Mouse (Mus musculus) bone marrow, adult 2 months (tissue): Measurements from ENCODE around the gene Pdcl2. TPM values are rescaled to one million over a fixed set of nuclear protein-coding genes. Genes with fewer than 3 reads are reported as not detected.

Experiments used
- H3K27ac ChIP-seq: fragments of 200-500 bp; 2 replicates; pipeline ENCODE4 v1.5.1; 2012; ENCODE audit warnings: low read depth, mild to moderate bottlenecking, control low read depth, inconsistent platforms, low read length; ENCODE audit not compliant: control insufficient read depth, poor library complexity, insufficient read depth
- H3K4me1 ChIP-seq: fragments of 200-500 bp; 2 replicates; pipeline ENCODE4 v1.6.1; 2011; ENCODE audit warnings: low read length; ENCODE audit not compliant: control insufficient read depth, insufficient read depth
- H3K4me3 ChIP-seq: fragments of 200-500 bp; replicated peaks from 2 replicates; pipeline ENCODE3; 2011; ENCODE audit warnings: mild to moderate bottlenecking, low read depth, low read length, control low read depth; ENCODE audit not compliant: control insufficient read depth
- CTCF ChIP-seq: fragments of 200-500 bp; IDR thresholded peaks from 2 replicates; pipeline ENCODE4 v1.5.1; 2011; ENCODE audit warnings: low read length, control low read depth; ENCODE audit not compliant: control insufficient read depth, insufficient read depth
- POLR2A ChIP-seq: fragments of 200-500 bp; IDR thresholded peaks from 2 replicates; pipeline ENCODE4 v1.6.1; 2011; ENCODE audit warnings: low read depth, mild to moderate bottlenecking, control low read depth, low read length, borderline replicate concordance; ENCODE audit not compliant: control insufficient read depth
- WGBS: fragments of 180-500 bp; shearing (Covaris S2); methylation state at CpG from one replicate; pipeline ENCODE4 v1.1.7; 2018; 5-methylcytosine and 5-hydroxymethylcytosine counted together
- polyA plus RNA-seq: library from polyadenylated mRNA; stranded (reverse); fragments of >200 nt; gene quantifications from 2 replicates; pipeline ENCODE4 v1.2.4, GENCODE M21; 2011; ENCODE audit warnings: low replicate concordance; ENCODE audit not compliant: missing spikeins, insufficient read depth, insufficient read length

Gene Pdcl2
- polyA plus RNA-seq, 1 experiment = not detected

DNA sequence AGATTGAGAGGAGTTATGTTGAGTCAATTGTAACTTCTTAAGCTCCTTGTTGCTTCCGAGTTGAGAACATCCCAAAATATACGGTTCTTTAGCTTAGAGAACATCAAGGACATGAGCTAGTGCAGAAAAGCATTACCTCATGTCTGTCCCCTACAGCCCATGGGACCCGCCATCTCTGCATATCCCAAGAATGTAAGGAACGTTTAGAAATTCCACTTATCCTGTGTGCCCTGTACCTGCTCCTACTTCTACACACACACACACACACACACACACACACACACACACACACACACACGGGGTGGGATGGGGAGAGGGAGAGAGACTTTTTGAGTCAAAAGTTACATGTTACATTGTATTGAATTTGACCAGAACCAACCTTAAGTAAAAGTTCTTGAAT, 20.6 kb upstream of the Pdcl2 start:
- no peak overlapping the region for H3K27ac ChIP-seq
- WGBS = 80% methylated on average over 5 of the region's 5 CpGs
- TF ChIP-seq CTCF (no peak), POLR2A (no peak)
- H3K4me1 ChIP-seq = no peaks in the 10 kb centered on the region
- H3K4me3 ChIP-seq = no peak overlapping the region

GRCm38 (mm10) chr5:76346137-76346536, 15.2 kb upstream of the Pdcl2 start:
- H3K4me3 ChIP-seq = no peak overlapping the region
- WGBS = 65% methylated on average over 2 of the region's 2 CpGs
- H3K4me1 ChIP-seq = no peaks in the 10 kb centered on the region
- no peak overlapping the region for H3K27ac ChIP-seq
- TF ChIP-seq POLR2A (no peak), CTCF (no peak)

GRCm38 (mm10) chr5:76340931-76341330, 10.0 kb upstream of the Pdcl2 start:
- Histone ChIP-seq H3K4me1 (no peaks in the 10 kb centered on the region), H3K27ac (no peak overlapping the region), H3K4me3 (no peak overlapping the region)
- TF ChIP-seq CTCF (no peak), POLR2A (no peak)
- 80% methylated on average over 2 of the region's 2 CpGs for WGBS

DNA sequence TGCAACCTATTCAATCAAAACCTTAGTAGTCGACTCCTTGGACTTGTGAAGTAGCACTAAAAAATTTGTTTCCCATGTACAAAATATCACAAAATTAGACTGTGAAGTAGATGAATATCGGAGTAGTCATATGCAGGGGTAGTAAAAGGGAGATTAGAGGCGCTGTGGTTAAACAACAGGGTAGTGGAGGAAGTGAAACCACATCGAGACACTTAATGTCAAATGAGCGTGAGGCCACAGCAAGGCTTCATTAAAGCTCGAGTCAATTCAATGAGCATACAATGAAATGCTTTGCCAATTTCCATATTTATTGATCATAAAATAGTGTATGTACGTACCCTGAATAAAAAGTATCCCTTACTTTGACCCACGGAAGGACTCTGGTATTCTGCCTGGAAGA, 6.1 kb upstream of the Pdcl2 start:
- no peak overlapping the region for H3K4me3 ChIP-seq
- TF ChIP-seq POLR2A (no peak), CTCF (no peak)
- 21% methylated on average over 8 of the region's 8 CpGs for WGBS
- no peaks in the 10 kb centered on the region for H3K4me1 ChIP-seq
- H3K27ac ChIP-seq = no peak overlapping the region

- Histone ChIP-seq H3K27ac (no peak overlapping the region), H3K4me1 (no peaks in the 10 kb centered on the region), H3K4me3 (no peak overlapping the region)
- no peak for TF ChIP-seq CTCF
- no peak for TF ChIP-seq POLR2A
- WGBS = 12% methylated on average over 4 of the region's 4 CpGs
Observed at GRCm38 (mm10) chr5:76333833-76334232, 2.9 kb upstream of the Pdcl2 start.

- Histone ChIP-seq H3K4me3 (no peak overlapping the region), H3K4me1 (no peaks in the 10 kb centered on the region), H3K27ac (no peak overlapping the region)
- TF ChIP-seq POLR2A = no peak
- TF ChIP-seq CTCF = no peak
- WGBS = 56% methylated on average over 2 of the region's 2 CpGs
Observed at GRCm38 (mm10) chr5:76327296-76327695, 3.7 kb downstream of the Pdcl2 start.

GRCm38 (mm10) chr5:76325113-76325512, 5.8 kb downstream of the Pdcl2 start:
- TF ChIP-seq POLR2A (no peak), CTCF (no peak)
- no peak overlapping the region for H3K27ac ChIP-seq
- no peaks in the 10 kb centered on the region for H3K4me1 ChIP-seq
- WGBS = 86% methylated on average over 4 of the region's 4 CpGs
- H3K4me3 ChIP-seq = no peak overlapping the region

DNA sequence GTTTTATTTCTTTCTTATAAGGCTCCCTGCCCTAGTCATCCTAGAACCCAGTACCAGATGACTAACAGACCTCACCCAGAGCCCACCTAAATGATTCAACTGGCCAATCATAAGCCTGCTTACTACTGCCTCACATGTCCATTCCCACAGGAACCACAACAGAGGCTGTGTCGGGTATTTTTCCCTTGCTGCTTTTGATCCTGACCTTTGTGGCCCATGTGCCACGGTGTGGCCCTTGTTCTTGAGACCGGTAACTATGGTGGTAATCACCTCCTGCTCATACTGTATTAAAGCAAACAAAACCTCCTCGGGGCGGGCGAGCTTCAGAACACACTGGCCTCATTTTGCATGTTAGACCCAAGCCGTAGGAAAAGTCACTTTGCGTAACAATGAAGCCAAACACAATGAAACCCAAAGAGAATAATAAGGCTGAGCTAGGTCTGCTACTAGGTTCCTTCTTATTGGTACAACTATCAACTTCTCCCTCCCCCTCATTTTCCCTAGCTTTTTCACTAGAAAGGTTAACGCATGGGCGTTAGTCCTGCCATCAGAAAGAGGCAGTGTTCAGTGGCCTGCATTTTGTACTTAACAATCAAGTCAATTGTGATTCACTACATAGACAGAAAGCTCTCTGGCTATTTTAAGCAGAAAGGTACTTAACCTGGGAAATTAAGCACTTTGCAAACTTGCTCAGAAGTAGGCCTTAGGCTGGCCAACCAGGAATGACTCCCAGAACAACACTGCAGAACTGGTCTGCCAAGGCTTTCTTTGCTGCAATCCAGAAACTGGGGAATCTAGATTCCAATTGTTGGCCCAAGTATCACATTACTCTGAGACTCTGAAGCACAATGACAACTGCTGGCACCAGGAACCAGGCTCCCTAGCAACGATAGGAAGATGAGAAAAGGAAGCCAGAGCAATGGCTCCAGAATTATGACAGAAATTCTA, 9.4 kb downstream of the Pdcl2 start:
- no peaks in the 10 kb centered on the region for H3K4me1 ChIP-seq
- TF ChIP-seq CTCF (no peak), POLR2A (no peak)
- H3K27ac ChIP-seq = no peak overlapping the region
- no peak overlapping the region for H3K4me3 ChIP-seq
- 76% methylated on average over 11 of the region's 11 CpGs for WGBS
